Mouse (Mus musculus) left cerebral cortex, postnatal 36 days (tissue): Measurements from ENCODE around the gene Slc5a8. TPM values are rescaled to one million over a fixed set of nuclear protein-coding genes. Genes with fewer than 3 reads are reported as not detected.
A peak's percentile ranks its signal among the peaks of the same experiment; 100 is the strongest.

Experiments used
- DNase-seq, 2 experiments: peaks; one replicate each; pipeline ENCODE4 v3.0.0; 2021 to 2022; ENCODE audit warnings: low spot score in 2 of 2, mixed read lengths in 1 of 2
- intact Hi-C: fragments of 180-260 bp; cut with DNase I; formaldehyde crosslinking; loops from one replicate; pipeline ENCODE4 v1.15.1; 2025
- total RNA-seq, 2 experiments: library from RNA; stranded (reverse); gene quantifications; 2 replicates each; pipeline ENCODE4 v1.2.3; 2021

Slc5a8 gene
- total RNA-seq, result not detected

- intact Hi-C loops, result no loop called here
Measured at GRCm38 (mm10) chr10:88885632-88886090, at the start of gene Slc5a8. Gene Slc5a8 (plus strand): TSS chr10:88885992.

GRCm38 (mm10) chr10:88848876-88849476 is 36.8 kb upstream of the Slc5a8 start:
- DNase-seq, result no peak
- intact Hi-C loops, result no loop called here

More at GRCm38 (mm10) chr10:88885632-88886090, at the start of gene Slc5a8:
- DNase-seq, result no peak

- intact Hi-C loops, result no loop called here
- no peak for DNase-seq
Measured at GRCm38 (mm10) chr10:88849976-88850375, 35.8 kb upstream of the Slc5a8 start.

- DNase-seq, result no peak
- intact Hi-C loops, result no loop called here
Measured at GRCm38 (mm10) chr10:88853326-88853725, 32.5 kb upstream of the Slc5a8 start.

GRCm38 (mm10) chr10:88860911-88861310 is 24.9 kb upstream of the Slc5a8 start:
- intact Hi-C loops, result no loop called here
- no peak for DNase-seq

GRCm38 (mm10) chr10:88861416-88861815 is 24.4 kb upstream of the Slc5a8 start:
- intact Hi-C loops, result no loop called here

GRCm38 (mm10) chr10:88862293-88862692 is 23.5 kb upstream of the Slc5a8 start:
- no peak for DNase-seq
- intact Hi-C loops, result no loop called here

More at GRCm38 (mm10) chr10:88861416-88861815, 24.4 kb upstream of the Slc5a8 start:
- no peak for DNase-seq

GRCm38 (mm10) chr10:88866017-88866416 is 19.8 kb upstream of the Slc5a8 start:
- intact Hi-C loops, result no loop called here
- DNase-seq, result no peak

GRCm38 (mm10) chr10:88874870-88875269 is 10.9 kb upstream of the Slc5a8 start:
- DNase-seq, result no peak
- intact Hi-C loops, result no loop called here

- DNase-seq, result peak; percentile 5 to 11
- intact Hi-C loops, result no loop called here
Measured at GRCm38 (mm10) chr10:88877421-88877820, 8.4 kb upstream of the Slc5a8 start.

- DNase-seq, result no peak
- intact Hi-C loops, result no loop called here
Measured at GRCm38 (mm10) chr10:88883721-88884120, 2.1 kb upstream of the Slc5a8 start.

GRCm38 (mm10) chr10:88884836-88885235 is 956 bp upstream of the Slc5a8 start:
- intact Hi-C loops, result no loop called here
- no peak for DNase-seq

- DNase-seq, result no peak
- intact Hi-C loops, result no loop called here
Measured at GRCm38 (mm10) chr10:88886114-88886513, 322 bp downstream of the Slc5a8 start.

- intact Hi-C loops, result no loop called here
- DNase-seq, result no peak
Measured at GRCm38 (mm10) chr10:88888376-88888775, 2.6 kb downstream of the Slc5a8 start.

GRCm38 (mm10) chr10:88891410-88891809 is 5.6 kb downstream of the Slc5a8 start:
- intact Hi-C loops, result no loop called here
- no peak for DNase-seq

- intact Hi-C loops, result no loop called here
- DNase-seq, result no peak
Measured at GRCm38 (mm10) chr10:88892560-88893087, 6.8 kb downstream of the Slc5a8 start.

- intact Hi-C loops, result no loop called here
- no peak for DNase-seq
Measured at GRCm38 (mm10) chr10:88897032-88897431, 11.2 kb downstream of the Slc5a8 start.

GRCm38 (mm10) chr10:88949649-88950296 is 64.0 kb downstream of the Slc5a8 start:
- DNase-seq, result no peak
- intact Hi-C loops, result no loop called here

GRCm38 (mm10) chr10:88950297-88950653 is 64.5 kb downstream of the Slc5a8 start:
- intact Hi-C loops, result no loop called here
- no peak for DNase-seq

- no peak for DNase-seq
- intact Hi-C loops, result no loop called here
Measured at GRCm38 (mm10) chr10:88960791-88961190, 75.0 kb downstream of the Slc5a8 start.

GRCm38 (mm10) chr10:88968586-88968985 is 82.8 kb downstream of the Slc5a8 start:
- intact Hi-C loops, result no loop called here

More at GRCm38 (mm10) chr10:88968586-88968985, 82.8 kb downstream of the Slc5a8 start:
- no peak for DNase-seq
